Mouse (Mus musculus) lung, postnatal 0 days (tissue): ENCODE data around the gene Klc1. TPM values are rescaled to one million over a fixed set of nuclear protein-coding genes. Genes with fewer than 3 reads are reported as not detected.

Experiments
- ATAC-seq: fragments of 200-750 bp; cut with Nextera tagmentation; 2 replicates; pipeline ENCODE4 v1.8.0; 2017; ENCODE audit warnings: moderate library complexity
- DNase-seq: peaks from one replicate; pipeline ENCODE4 v3.0.0-alpha.2; 2016; ENCODE audit warnings: low spot score
- H3K27ac ChIP-seq: fragments of 300-500 bp; sonication (generic); 2 replicates; pipeline ENCODE4 v1.5.1; 2014; ENCODE audit warnings: antibody characterized with exemption, mild to moderate bottlenecking, low read length, mixed read lengths
- H3K27me3 ChIP-seq: fragments of 300-500 bp; sonication (generic); replicated peaks from 2 replicates; pipeline ENCODE4 v1.6.1; 2014; ENCODE audit warnings: low read length, mixed read lengths; ENCODE audit not compliant: insufficient read depth
- H3K36me3 ChIP-seq: fragments of 300-500 bp; sonication (generic); 2 replicates; pipeline ENCODE4 v1.6.1; 2014; ENCODE audit warnings: low read length, mixed read lengths; ENCODE audit not compliant: insufficient read depth
- H3K4me1 ChIP-seq: fragments of 300-500 bp; sonication (generic); 2 replicates; pipeline ENCODE4 v1.6.1; 2014; ENCODE audit warnings: antibody characterized with exemption, low read depth, low read length, mixed read lengths; ENCODE audit not compliant: insufficient read depth
- H3K4me2 ChIP-seq: fragments of 300-500 bp; sonication (generic); replicated peaks from 2 replicates; pipeline ENCODE4 v1.6.1; 2014; ENCODE audit warnings: low read depth, mild to moderate bottlenecking, low read length, moderate library complexity, mixed read lengths
- H3K4me3 ChIP-seq: fragments of 300-500 bp; sonication (generic); 2 replicates; pipeline ENCODE4 v1.5.1; 2014; ENCODE audit warnings: low read depth, low read length
- H3K9ac ChIP-seq: fragments of 300-500 bp; sonication (generic); replicated peaks from 2 replicates; pipeline ENCODE4 v1.6.1; 2014; ENCODE audit warnings: low read depth, mild to moderate bottlenecking
- H3K9me3 ChIP-seq: fragments of 300-500 bp; sonication (generic); 2 replicates; pipeline ENCODE4 v1.6.1; 2016; ENCODE audit warnings: low read length, mixed read lengths
- CTCF ChIP-seq: IDR thresholded peaks from 2 replicates; pipeline ENCODE4 v1.5.1; 2016; ENCODE audit warnings: antibody characterized with exemption, mild to moderate bottlenecking
- EP300 ChIP-seq: IDR thresholded peaks from 2 replicates; pipeline ENCODE4 v1.6.1; 2016; ENCODE audit warnings: antibody characterized with exemption, mild to moderate bottlenecking, control low read depth
- WGBS: fragments of 180-500 bp; shearing (Covaris S2); extraction: QIAGEN DNeasy Blood & Tissue Kit; methylation state at CpG from one replicate; pipeline ENCODE4 v1.1.7; 2014; 5-methylcytosine and 5-hydroxymethylcytosine counted together
- polyA plus RNA-seq: library from polyadenylated mRNA; unstranded; fragments of >200 nt; fragmentation: Nextera tagmentation; extraction: Ambion mirVana; gene quantifications from 2 replicates; pipeline ENCODE4 v1.2.1, GENCODE M21; 2015

Gene Klc1
- polyA plus RNA-seq, 1 experiment from 2014 or later: 86.1 TPM

- DNase-seq (no peak), ATAC-seq (no peak)
- no peaks in the 10 kb centered on the region for H3K9me3 ChIP-seq
- no peak overlapping the region for H3K27ac ChIP-seq
- no peaks in the 10 kb centered on the region for H3K27me3 ChIP-seq
- H3K4me1 ChIP-seq: no peaks in the 10 kb centered on the region
- no peak for TF ChIP-seq CTCF
- TF ChIP-seq EP300: no peak
- 90% methylated on average over 10 of the region's 10 CpGs for WGBS
- no peak overlapping the region for H3K4me2 ChIP-seq
- H3K36me3 ChIP-seq: peaks cover 63% of the 10 kb centered on the region
- no peak overlapping the region for H3K9ac ChIP-seq
- no peak overlapping the region for H3K4me3 ChIP-seq
These were observed 74.8 kb downstream of the Klc1 start for GRCm38 (mm10) chr12:111833457-111833856.

- H3K27me3 ChIP-seq: no peaks in the 10 kb centered on the region
- ATAC-seq (no peak), DNase-seq (no peak)
- H3K4me2 ChIP-seq: no peak overlapping the region
- no peak overlapping the region for H3K4me3 ChIP-seq
- WGBS: 68% methylated on average over 15 of the region's 15 CpGs
- H3K9me3 ChIP-seq: no peaks in the 10 kb centered on the region
- TF ChIP-seq CTCF (no peak), EP300 (no peak)
- H3K36me3 ChIP-seq: peaks cover 37% of the 10 kb centered on the region
- no peak overlapping the region for H3K27ac ChIP-seq
- H3K4me1 ChIP-seq: no peaks in the 10 kb centered on the region
- H3K9ac ChIP-seq: no peak overlapping the region
These were observed 84.2 kb downstream of the Klc1 start for GRCm38 (mm10) chr12:111842565-111843433.

GRCm38 (mm10) chr12:111843470-111843869 is 84.8 kb downstream of the Klc1 start:
- TF ChIP-seq EP300 (no peak), CTCF (no peak)
- no peak for DNase-seq
- Histone ChIP-seq H3K4me1 (no peaks in the 10 kb centered on the region), H3K36me3 (peaks cover 31% of the 10 kb centered on the region), H3K4me2 (no peak overlapping the region), H3K4me3 (no peak overlapping the region), H3K9me3 (no peaks in the 10 kb centered on the region), H3K27me3 (no peaks in the 10 kb centered on the region), H3K9ac (no peak overlapping the region), H3K27ac (no peak overlapping the region)
- 51% methylated on average over 2 of the region's 2 CpGs for WGBS
- ATAC-seq: no peak

- Histone ChIP-seq H3K27ac (no peak overlapping the region), H3K4me1 (no peaks in the 10 kb centered on the region), H3K4me2 (no peak overlapping the region), H3K9ac (no peak overlapping the region), H3K36me3 (peaks cover 7% of the 10 kb centered on the region), H3K27me3 (no peaks in the 10 kb centered on the region), H3K9me3 (no peaks in the 10 kb centered on the region), H3K4me3 (no peak overlapping the region)
- DNase-seq: no peak
- 93% methylated on average over 4 of the region's 4 CpGs for WGBS
- TF ChIP-seq EP300 (no peak), CTCF (no peak)
- ATAC-seq: no peak
These were observed 87.3 kb downstream of the Klc1 start for GRCm38 (mm10) chr12:111845953-111846352.

- TF ChIP-seq EP300 (no peak), CTCF (no peak)
- WGBS: 75% methylated on average over 10 of the region's 10 CpGs
- Histone ChIP-seq H3K4me2 (no peak overlapping the region), H3K27me3 (no peaks in the 10 kb centered on the region), H3K4me1 (no peaks in the 10 kb centered on the region), H3K9ac (no peak overlapping the region), H3K9me3 (no peaks in the 10 kb centered on the region), H3K36me3 (no peaks in the 10 kb centered on the region; the same call in 1 of the 2 replicates), H3K27ac (no peak overlapping the region), H3K4me3 (no peak overlapping the region)
- no peak for ATAC-seq
- DNase-seq: no peak
These were observed 88.2 kb downstream of the Klc1 start for GRCm38 (mm10) chr12:111846815-111847214.

GRCm38 (mm10) chr12:111848300-111848798 is 89.7 kb downstream of the Klc1 start:
- DNase-seq (peak; percentile 63), ATAC-seq (peak; percentile 87)
- Histone ChIP-seq H3K36me3 (no peaks in the 10 kb centered on the region; the same call in 1 of the 2 replicates), H3K27me3 (no peaks in the 10 kb centered on the region), H3K4me3 (no peak overlapping the region), H3K9ac (no peak overlapping the region), H3K4me2 (no peak overlapping the region), H3K27ac (no peak overlapping the region), H3K9me3 (no peaks in the 10 kb centered on the region), H3K4me1 (no peaks in the 10 kb centered on the region)
- 76% methylated on average over 9 of the region's 9 CpGs for WGBS
- TF ChIP-seq CTCF (no peak), EP300 (no peak)
